ENCODE assay signal across 21 mouse cellular contexts in genomic region chr5:75662466-75662865, GRCm38 (mm10).
A peak's percentile ranks its signal among the peaks of the same experiment; 100 is the strongest.
DNase-seq lines count a peak whose midpoint lies in the region; ATAC-seq lines count a peak whose summit lies in the region.
"Had no signal": no experiment of that assay in that cellular context is flagged by ENCODE, and none has a peak within 500 bp of the region (broad histone marks: within the 10 kb centered on the region; RNA-seq: fewer than 3 reads in every experiment).

No protein-coding gene starts in this region.

- ATAC-seq in hindbrain, embryonic 14.5 days (ENCODE audit: low FRiP score) = no peak; the same call in 1 of the 2 replicates
- ATAC-seq in midbrain, embryonic 13.5 days = peak; percentile 34; the same call in 1 of the 2 replicates
- ATAC-seq in midbrain, embryonic 16.5 days = no peak; the same call in 1 of the 2 replicates
- peak; percentile 25 for ATAC-seq in inflammation-experienced regulatory T-cells, adult 6 months

- H3K36me3 ChIP-seq in hindbrain, embryonic 10.5 days = 0 out of 2 replicates have a peak, but pooled peaks cover 2% of the 10 kb centered on the region
- 0 out of 2 replicates have a peak, but pooled peaks cover under 1% of the 10 kb centered on the region for H3K36me3 ChIP-seq in hindbrain, embryonic 14.5 days (replicated peaks; ENCODE audit: control insufficient read depth, insufficient read depth)
- H3K36me3 ChIP-seq in midbrain, embryonic 13.5 days = no peaks in the 10 kb centered on the region
- H3K36me3 ChIP-seq in midbrain, embryonic 16.5 days (ENCODE audit: control insufficient read depth, insufficient read depth, low read length) = no peaks in the 10 kb centered on the region
- H3K36me3 ChIP-seq: heart, embryonic 15.5 days; limb, embryonic 10.5 days; midbrain, embryonic 12.5 days had no signal

- H3K27me3 ChIP-seq in hindbrain, embryonic 10.5 days (ENCODE audit: insufficient read depth, poor library complexity, severe bottlenecking) = no peaks in the 10 kb centered on the region
- H3K27me3 ChIP-seq in hindbrain, embryonic 14.5 days (ENCODE audit: control insufficient read depth, insufficient read depth, low read length) = no peaks in the 10 kb centered on the region
- no peaks in the 10 kb centered on the region for H3K27me3 ChIP-seq in midbrain, embryonic 13.5 days
- H3K27me3 ChIP-seq in midbrain, embryonic 16.5 days (ENCODE audit: control insufficient read depth, insufficient read depth, low read depth, low read length) = no peaks in the 10 kb centered on the region
- H3K27me3 ChIP-seq: forebrain, embryonic 12.5 days; heart, embryonic 15.5 days; midbrain, embryonic 12.5 days had no signal

- no peak overlapping the region for H3K4me3 ChIP-seq in hindbrain, embryonic 10.5 days
- H3K4me3 ChIP-seq in hindbrain, embryonic 14.5 days (replicated peaks; ENCODE audit: low read length) = no peak overlapping the region
- no peak overlapping the region for H3K4me3 ChIP-seq in midbrain, embryonic 13.5 days (replicated peaks)
- H3K4me3 ChIP-seq in midbrain, embryonic 16.5 days (ENCODE audit: low read depth, low read length) = no peak overlapping the region
- H3K4me3 ChIP-seq: forebrain, embryonic 12.5 days; heart, adult 2 months; heart, embryonic 15.5 days; left cerebral cortex, adult 2 months; limb, embryonic 10.5 days; midbrain, embryonic 12.5 days had no signal

- 64% methylated on average over 12 of the region's 12 CpGs for WGBS in hindbrain, embryonic 10.5 days
- 40% methylated on average over 12 of the region's 12 CpGs for WGBS in hindbrain, embryonic 14.5 days
- WGBS in midbrain, embryonic 13.5 days = 62% methylated on average over 12 of the region's 12 CpGs
- WGBS in midbrain, embryonic 16.5 days = 52% methylated on average over 12 of the region's 12 CpGs

- no peak for DNase-seq in hindbrain, embryonic 10.5 days (ENCODE audit: low spot score)
- DNase-seq in hindbrain, embryonic 14.5 days (ENCODE audit: low spot score) = no peak
- DNase-seq in CD4-positive, CD25-positive, alpha-beta regulatory T cell, adult 2 months (ENCODE audit: low read depth, low spot score) = peak; percentile 49
- no peak for DNase-seq in frontal cortex, postnatal 10 days (ENCODE audit: low spot score in 2 of 2)
- DNase-seq in left cerebral cortex, postnatal 36 days (ENCODE audit: low spot score in 2 of 2) = no peak
- DNase-seq: adrenal gland, adult 2 months; cerebellum, adult 9-10 months; gastrocnemius, postnatal 14 days; heart, adult 2 months; heart, postnatal 4 days; kidney, adult 18-20 months; lung, adult 18-20 months had no signal

- intact Hi-C loops in left cerebral cortex, postnatal 36 days (cut with DNase I) = no loop called here

- no peak overlapping the region for H3K9ac ChIP-seq in hindbrain, embryonic 14.5 days
- H3K9ac ChIP-seq in midbrain, embryonic 13.5 days (replicated peaks) = no peak overlapping the region
- no peak overlapping the region for H3K9ac ChIP-seq in midbrain, embryonic 16.5 days (ENCODE audit: low read depth, low read length)
- H3K9ac ChIP-seq: forebrain, embryonic 12.5 days; heart, embryonic 15.5 days; midbrain, embryonic 12.5 days had no signal

- H3K4me1 ChIP-seq in hindbrain, embryonic 10.5 days (replicated peaks) = peaks cover 7% of the 10 kb centered on the region; the same call in 1 of the 2 replicates
- no peaks in the 10 kb centered on the region for H3K4me1 ChIP-seq in hindbrain, embryonic 14.5 days (replicated peaks; ENCODE audit: control insufficient read depth, insufficient read depth, low read length)
- H3K4me1 ChIP-seq in midbrain, embryonic 13.5 days (replicated peaks) = no peaks in the 10 kb centered on the region
- no peaks in the 10 kb centered on the region for H3K4me1 ChIP-seq in midbrain, embryonic 16.5 days (ENCODE audit: control insufficient read depth, insufficient read depth, low read length)
- H3K4me1 ChIP-seq: heart, embryonic 15.5 days; limb, embryonic 10.5 days; midbrain, embryonic 12.5 days had no signal

- peaks cover 3% of the 10 kb centered on the region; the same call in 1 of the 2 replicates for H3K9me3 ChIP-seq in hindbrain, embryonic 10.5 days
- no peaks in the 10 kb centered on the region for H3K9me3 ChIP-seq in hindbrain, embryonic 14.5 days (ENCODE audit: control insufficient read depth, low read length)
- H3K9me3 ChIP-seq in midbrain, embryonic 13.5 days = no peaks in the 10 kb centered on the region
- H3K9me3 ChIP-seq in midbrain, embryonic 16.5 days (replicated peaks; ENCODE audit: control insufficient read depth, low read length, poor library complexity, severe bottlenecking) = no peaks in the 10 kb centered on the region
- H3K9me3 ChIP-seq: heart, embryonic 15.5 days; limb, embryonic 10.5 days had no signal

- no peak overlapping the region for H3K4me2 ChIP-seq in hindbrain, embryonic 14.5 days (replicated peaks)
- H3K4me2 ChIP-seq in midbrain, embryonic 13.5 days (replicated peaks) = no peak overlapping the region
- no peak overlapping the region for H3K4me2 ChIP-seq in midbrain, embryonic 16.5 days (ENCODE audit: low read length)
- H3K4me2 ChIP-seq: forebrain, embryonic 12.5 days; heart, embryonic 15.5 days; midbrain, embryonic 12.5 days had no signal

- peak overlapping the region; percentile 23; the same call in 1 of the 2 replicates for H3K27ac ChIP-seq in hindbrain, embryonic 10.5 days
- no peak overlapping the region for H3K27ac ChIP-seq in hindbrain, embryonic 14.5 days
- H3K27ac ChIP-seq in midbrain, embryonic 13.5 days = no peak overlapping the region
- no peak overlapping the region for H3K27ac ChIP-seq in midbrain, embryonic 16.5 days (ENCODE audit: low read length)
- H3K27ac ChIP-seq: forebrain, embryonic 12.5 days; heart, adult 2 months; heart, embryonic 15.5 days; kidney, postnatal 0 days; left cerebral cortex, adult 2 months; limb, embryonic 10.5 days; midbrain, embryonic 12.5 days had no signal

Comparison
In these comparisons a context has a peak if more than half of its experiments do, and no peak if none do; other contexts are left out.
1. ATAC-seq: peak in midbrain, embryonic 13.5 days (single experiment) and inflammation-experienced regulatory T-cells, adult 6 months (single experiment); none in hindbrain, embryonic 14.5 days (single experiment) and midbrain, embryonic 16.5 days (single experiment).